Mouse (Mus musculus) CH12.LX (cell line): ENCODE measurements around the gene Rfc4. TPM values are rescaled to one million over a fixed set of nuclear protein-coding genes. Genes with fewer than 3 reads are reported as not detected.

Source experiments
- DNase-seq: peaks from one replicate; pipeline ENCODE4 v3.0.0-alpha.2; 2013; ENCODE audit errors: extremely low read depth
- H3K27ac ChIP-seq: 2 replicates; pipeline ENCODE4 v1.5.1; 2012; ENCODE audit warnings: low read depth, mild to moderate bottlenecking, control low read depth, moderate library complexity; ENCODE audit not compliant: insufficient read depth
- H3K27me3 ChIP-seq: replicated peaks from 2 replicates; pipeline ENCODE3; 2012; ENCODE audit warnings: inconsistent platforms
- H3K36me3 ChIP-seq, 2 experiments: replicated peaks in 1 of 2; 2 replicates each; pipeline versions ENCODE3 to v1.6.1; 2012; ENCODE audit warnings: inconsistent platforms in 1 of 2, low read length in 1 of 2, mild to moderate bottlenecking in 1 of 2, mixed read lengths in 1 of 2, moderate library complexity in 1 of 2; ENCODE audit not compliant: control insufficient read depth in 1 of 2, insufficient read depth in 1 of 2
- H3K4me1 ChIP-seq, 2 experiments: 2 replicates each; pipeline ENCODE4 v1.6.1; 2012; ENCODE audit warnings: inconsistent platforms in 1 of 2, moderate library complexity in 1 of 2; ENCODE audit not compliant: insufficient read depth in 2 of 2, control insufficient read depth in 1 of 2
- H3K4me2 ChIP-seq: 2 replicates; pipeline ENCODE4 v1.6.1; 2012; ENCODE audit warnings: low read depth, mild to moderate bottlenecking, control low read depth; ENCODE audit not compliant: poor library complexity, insufficient read depth, severe bottlenecking
- H3K4me3 ChIP-seq, 3 experiments: fragments of 150-350 bp in 1 of 3; sonication (generic) in 1 of 3; replicated peaks in 1 of 3; 2 replicates each; pipeline versions ENCODE3 to v1.5.1; 2011 to 2012; ENCODE audit warnings: low read depth in 2 of 3, low read length in 2 of 3, mild to moderate bottlenecking in 2 of 3, moderate library complexity in 2 of 3, control low read depth in 1 of 3, improper control_type of control experiment in 1 of 3, inconsistent platforms in 1 of 3, mixed read lengths in 1 of 3; ENCODE audit not compliant: poor library complexity in 1 of 3
- H3K79me2 ChIP-seq: replicated peaks from 2 replicates; pipeline ENCODE4 v1.6.1; 2012; ENCODE audit warnings: mild to moderate bottlenecking, moderate library complexity; ENCODE audit not compliant: control insufficient read depth, poor library complexity, insufficient read depth, severe bottlenecking; ENCODE audit errors: extremely low read depth
- H3K9ac ChIP-seq: 2 replicates; pipeline ENCODE4 v1.6.1; 2012; ENCODE audit warnings: low read depth, mild to moderate bottlenecking, control low read depth, moderate library complexity; ENCODE audit not compliant: insufficient read depth
- H3K9me3 ChIP-seq: replicated peaks from 2 replicates; pipeline ENCODE3; 2012; ENCODE audit warnings: low read length, inconsistent platforms, mixed read lengths
- CHD1 ChIP-seq: IDR thresholded peaks from 2 replicates; pipeline ENCODE4 v1.6.1; 2012; ENCODE audit warnings: low read depth, low read length, improper control_type of control experiment, inconsistent platforms
- JUND ChIP-seq: conservative IDR thresholded peaks from 2 replicates; pipeline ENCODE4 v1.6.1; 2011; ENCODE audit warnings: low read depth, low read length, improper control_type of control experiment
- MAFK ChIP-seq: IDR thresholded peaks from 2 replicates; pipeline ENCODE4 v1.6.1; 2011; ENCODE audit warnings: low read length, improper control_type of control experiment; ENCODE audit not compliant: insufficient replicate concordance
- NRF1 ChIP-seq: IDR thresholded peaks from 2 replicates; pipeline ENCODE4 v1.6.1; 2014; ENCODE audit warnings: low read depth, mild to moderate bottlenecking, inconsistent platforms, low read length, improper control_type of control experiment, moderate library complexity
- SIN3A ChIP-seq: IDR thresholded peaks from 2 replicates; pipeline ENCODE4 v1.6.1; 2012; ENCODE audit warnings: low read length, improper control_type of control experiment, inconsistent platforms
- USF1 ChIP-seq: IDR thresholded peaks from 2 replicates; pipeline ENCODE4 v1.6.1; 2014; ENCODE audit warnings: low read depth, mild to moderate bottlenecking, inconsistent platforms, low read length, improper control_type of control experiment
- USF2 ChIP-seq: conservative IDR thresholded peaks from 2 replicates; pipeline ENCODE4 v1.6.1; 2011; ENCODE audit warnings: low read depth, low read length, improper control_type of control experiment
- dilution Hi-C: fragments of 300-500 bp; cut with MboI; formaldehyde crosslinking; loops from 2 replicates; pipeline ENCODE4 v1.14.3; 2020; ENCODE audit warnings: low sequenced_read_pairs; ENCODE audit not compliant: extremely low pct_unique_long_range_greater_than_20kb, extremely low pct_ligation_motif_present
- in situ Hi-C: fragments of 300-500 bp; cut with MboI; formaldehyde crosslinking; loops from 3 replicates; pipeline ENCODE4 v1.14.3; 2019; ENCODE audit warnings: low sequenced_read_pairs, low pct_ligation_motif_present, low pct_unique_long_range_greater_than_20kb, mixed read lengths
- polyA plus RNA-seq: library from polyadenylated mRNA; unstranded; fragments of >175 nt; gene quantifications from 2 replicates; pipeline ENCODE4 v1.2.1, GENCODE M21; 2012; ENCODE audit warnings: low read depth; ENCODE audit not compliant: insufficient read length
- total RNA-seq, 2 experiments: library from RNA; depleted of rRNA; stranded (reverse); fragments of 300-350 nt in 1 of 2; fragments of >200 nt in 1 of 2; gene quantifications; 2 replicates each; pipeline ENCODE4 v1.2.3; 2012 to 2014

Gene Rfc4
- total and polyA plus RNA-seq, 3 experiments: 74.6 to 191 (median 121) TPM

DNA sequence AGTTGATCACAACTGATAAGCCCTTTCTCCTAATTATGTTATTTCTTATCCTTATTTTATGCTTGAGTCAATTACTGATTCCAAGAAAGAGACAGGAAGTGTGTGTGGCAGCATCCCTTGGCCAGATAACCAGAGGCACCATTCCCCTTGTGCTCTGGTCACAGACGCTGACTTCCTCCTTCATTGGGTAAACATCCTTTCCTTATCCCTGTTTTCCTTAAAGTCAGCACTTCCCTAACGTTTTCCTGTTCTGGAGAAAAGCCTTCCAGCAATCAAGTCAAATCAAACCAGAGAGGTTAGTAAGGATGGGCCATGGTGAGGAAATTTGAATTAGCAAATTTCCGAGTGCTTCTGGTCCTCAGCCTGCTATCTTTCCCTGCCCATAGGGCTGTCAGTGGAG lies 48.4 kb upstream of the Rfc4 start:
- TF ChIP-seq USF2: no peak
- TF ChIP-seq USF1: no peak
- no peaks in the 10 kb centered on the region for H3K36me3 ChIP-seq
- H3K9me3 ChIP-seq: peaks cover 7% of the 10 kb centered on the region
- H3K9ac ChIP-seq: no peak overlapping the region
- dilution Hi-C loops: no loop called here
- H3K4me2 ChIP-seq: no peak overlapping the region
- H3K79me2 ChIP-seq: no peaks in the 10 kb centered on the region
- no peaks in the 10 kb centered on the region for H3K4me1 ChIP-seq
- in situ Hi-C loops: no loop called here
- H3K27me3 ChIP-seq: no peaks in the 10 kb centered on the region
- no peak overlapping the region for H3K4me3 ChIP-seq
- H3K27ac ChIP-seq: no peak overlapping the region
- DNase-seq: no peak

- TF ChIP-seq USF1: no peak
- TF ChIP-seq SIN3A: no peak
- TF ChIP-seq JUND: no peak
- TF ChIP-seq CHD1: no peak
- Histone ChIP-seq H3K79me2 (no peaks in the 10 kb centered on the region), H3K4me3 (no peak overlapping the region), H3K4me1 (no peaks in the 10 kb centered on the region), H3K27ac (no peak overlapping the region), H3K4me2 (no peak overlapping the region), H3K9ac (no peak overlapping the region), H3K9me3 (peaks cover 7% of the 10 kb centered on the region), H3K36me3 (no peaks in the 10 kb centered on the region), H3K27me3 (no peaks in the 10 kb centered on the region)
- no peak for DNase-seq
- in situ Hi-C loops: no loop called here
- dilution Hi-C loops: no loop called here
Measured at GRCm38 (mm10) chr16:23174855-23175254, 47.3 kb upstream of the Rfc4 start.

DNA sequence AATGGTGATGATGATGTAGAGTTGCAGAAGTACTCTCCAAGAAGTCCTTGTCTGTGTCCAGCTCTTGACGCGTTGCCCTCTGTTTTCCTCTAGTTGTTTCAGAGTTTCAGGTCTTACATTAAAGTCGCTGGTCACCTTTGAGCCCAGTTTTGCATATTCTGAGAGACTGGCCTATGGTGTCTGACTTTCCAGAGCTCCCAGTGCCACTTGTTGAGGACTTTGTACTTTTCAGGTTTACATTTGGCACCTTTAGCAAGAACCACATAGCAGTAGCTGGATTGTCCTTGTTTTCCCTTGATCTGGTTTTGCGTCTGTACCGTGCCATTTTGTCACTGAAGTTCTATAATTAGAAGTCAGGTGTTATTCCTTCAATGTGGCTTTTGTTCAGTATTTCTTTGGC lies 46.4 kb upstream of the Rfc4 start:
- Histone ChIP-seq H3K79me2 (no peaks in the 10 kb centered on the region), H3K9ac (no peak overlapping the region), H3K36me3 (no peaks in the 10 kb centered on the region), H3K4me2 (no peak overlapping the region), H3K4me1 (no peaks in the 10 kb centered on the region)
- dilution Hi-C loops: no loop called here
- in situ Hi-C loops: no loop called here
- DNase-seq: no peak
- TF ChIP-seq JUND: no peak
- TF ChIP-seq, all 38 proteins: peak for 0
- H3K4me3 ChIP-seq: no peak overlapping the region
- H3K9me3 ChIP-seq: peaks cover 7% of the 10 kb centered on the region
- H3K27me3 ChIP-seq: no peaks in the 10 kb centered on the region
- no peak overlapping the region for H3K27ac ChIP-seq

- in situ Hi-C loops: no loop called here
- Histone ChIP-seq H3K36me3 (no peaks in the 10 kb centered on the region), H3K4me1 (peaks cover 0 to 11% of the 10 kb centered on the region in 2 experiments; a peak in 1 of 4 replicates), H3K9me3 (peaks cover 7% of the 10 kb centered on the region), H3K79me2 (no peaks in the 10 kb centered on the region), H3K27me3 (no peaks in the 10 kb centered on the region), H3K27ac (no peak overlapping the region), H3K9ac (no peak overlapping the region), H3K4me2 (no peak overlapping the region), H3K4me3 (no peak overlapping the region)
- DNase-seq: no peak
- dilution Hi-C loops: no loop called here
- TF ChIP-seq NRF1 (no peak), MAFK (peak; percentile 82)
Measured at GRCm38 (mm10) chr16:23170813-23171212, 43.3 kb upstream of the Rfc4 start.
